17 mouse cellular contexts compared by ENCODE assay signal in genomic region chr16:9737131-9737530, GRCm38 (mm10).
A peak's percentile ranks its signal among the peaks of the same experiment; 100 is the strongest.
DNase-seq lines count a peak whose midpoint lies in the region; ATAC-seq and TF ChIP-seq lines count a peak whose summit lies in the region.
"Had no signal": no experiment of that assay in that cellular context is flagged by ENCODE, and none has a peak within 500 bp of the region (broad histone marks: within the 10 kb centered on the region; RNA-seq: fewer than 3 reads in every experiment).

No protein-coding gene starts in this region.

- no peaks in the 10 kb centered on the region for H3K9me3 ChIP-seq in liver, embryonic 11.5 days (ENCODE audit: control insufficient read depth, low read length)
- H3K9me3 ChIP-seq: embryonic facial prominence, embryonic 12.5 days; G1E; hindbrain, embryonic 13.5 days; limb, embryonic 15.5 days had no signal

- DNase-seq in heart, adult 11 months, result peak; percentile 69
- no peak for DNase-seq in heart, postnatal 14 days
- DNase-seq in liver, adult 2 months (ENCODE audit: extremely low read depth, low read depth, low spot score), result no peak
- no peak for DNase-seq in liver, embryonic 11.5 days (ENCODE audit: low spot score)
- DNase-seq in ES-CJ7 (ENCODE audit: low read depth, low spot score), result peak; percentile 21
- peak; percentile 49 for DNase-seq in embryo, embryonic 10 days (ENCODE audit: low spot score)
- no peak for DNase-seq in left cerebral cortex, postnatal 10 days (ENCODE audit: extremely low spot score in 1 of 2, low spot score in 2 of 2)
- DNase-seq: kidney, adult 8-10 months; kidney, postnatal 4 days; lung, postnatal 10 days; right cerebral cortex, adult 18-20 months; thymus, adult 2 months had no signal

- peak; percentile 37; the same call in 1 of the 2 replicates for TF ChIP-seq CTCF in liver, adult 2 months (IDR thresholded peaks at IDR 0.05; ENCODE audit: low read depth, low read length)

- ATAC-seq in liver, embryonic 11.5 days (replicated peaks; ENCODE audit: low FRiP score), result no peak
- ATAC-seq: forebrain, embryonic 16.5 days had no signal

- no peak overlapping the region for H3K4me2 ChIP-seq in liver, embryonic 11.5 days
- H3K4me2 ChIP-seq: embryonic facial prominence, embryonic 12.5 days; hindbrain, embryonic 13.5 days; limb, embryonic 15.5 days had no signal

- H3K27me3 ChIP-seq in liver, adult 2 months (ENCODE audit: control insufficient read depth, insufficient read depth, low read length), result no peaks in the 10 kb centered on the region
- H3K27me3 ChIP-seq in liver, embryonic 11.5 days (replicated peaks; ENCODE audit: control insufficient read depth, insufficient read depth, low read length), result no peaks in the 10 kb centered on the region
- H3K27me3 ChIP-seq: embryonic facial prominence, embryonic 12.5 days; hindbrain, embryonic 13.5 days; limb, embryonic 15.5 days had no signal

- no peak overlapping the region for H3K4me3 ChIP-seq in liver, adult 2 months (ENCODE audit: insufficient read depth, low read depth, low read length)
- no peak overlapping the region for H3K4me3 ChIP-seq in liver, embryonic 11.5 days (ENCODE audit: low read depth, low read length)
- H3K4me3 ChIP-seq: embryonic facial prominence, embryonic 12.5 days; hindbrain, embryonic 13.5 days; limb, embryonic 15.5 days had no signal

- no peak overlapping the region for H3K27ac ChIP-seq in liver, adult 2 months (replicated peaks; ENCODE audit: insufficient read depth, low read depth, low read length)
- no peak overlapping the region for H3K27ac ChIP-seq in liver, embryonic 11.5 days (ENCODE audit: low read depth, low read length)
- H3K27ac ChIP-seq: embryonic facial prominence, embryonic 12.5 days; hindbrain, embryonic 13.5 days; limb, embryonic 15.5 days had no signal

- no peak overlapping the region for H3K9ac ChIP-seq in liver, adult 2 months (ENCODE audit: low read depth, low read length)
- H3K9ac ChIP-seq in liver, embryonic 11.5 days (ENCODE audit: low read depth, low read length), result no peak overlapping the region
- H3K9ac ChIP-seq: embryonic facial prominence, embryonic 12.5 days; hindbrain, embryonic 13.5 days; limb, embryonic 15.5 days had no signal

- no peaks in the 10 kb centered on the region for H3K4me1 ChIP-seq in liver, adult 2 months (ENCODE audit: control insufficient read depth, insufficient read depth, low read length)
- H3K4me1 ChIP-seq in liver, embryonic 11.5 days (replicated peaks; ENCODE audit: control insufficient read depth, insufficient read depth, low read length), result no peaks in the 10 kb centered on the region
- H3K4me1 ChIP-seq: embryonic facial prominence, embryonic 12.5 days; limb, embryonic 15.5 days had no signal

- intact Hi-C loops in heart, postnatal 14 days (cut with DNase I), result no loop called here
- intact Hi-C loops in left cerebral cortex, postnatal 10 days (cut with DNase I), result no loop called here

- no peaks in the 10 kb centered on the region for H3K36me3 ChIP-seq in liver, adult 2 months (ENCODE audit: control insufficient read depth, insufficient read depth, low read length)
- H3K36me3 ChIP-seq in liver, embryonic 11.5 days (ENCODE audit: control insufficient read depth, insufficient read depth, low read length), result no peaks in the 10 kb centered on the region
- H3K36me3 ChIP-seq: embryonic facial prominence, embryonic 12.5 days; G1E; hindbrain, embryonic 13.5 days; limb, embryonic 15.5 days had no signal

- WGBS in liver, adult 2 months, result 26% methylated on average over 2 of the region's 2 CpGs
- WGBS in liver, embryonic 11.5 days, result 30% methylated on average over 2 of the region's 2 CpGs

- no peaks in the 10 kb centered on the region for H3K79me2 ChIP-seq in liver, adult 2 months (ENCODE audit: control insufficient read depth, insufficient read depth, low read length)

- TF ChIP-seq POLR2A in liver, adult 2 months (IDR thresholded peaks at IDR 0.05; ENCODE audit: extremely low read depth, insufficient read depth, low read length), result no peak

Comparison
In these comparisons a context has a peak if more than half of its experiments do, and no peak if none do; other contexts are left out.
1. DNase-seq: peak in heart, adult 11 months (single experiment), ES-CJ7 (single experiment) and embryo, embryonic 10 days (single experiment); none in heart, postnatal 14 days (0 of 2), liver, adult 2 months (single experiment), liver, embryonic 11.5 days (single experiment) and left cerebral cortex, postnatal 10 days (0 of 2).